Mouse (Mus musculus): ENCODE results near the gene Fam19a3.

DNA sequence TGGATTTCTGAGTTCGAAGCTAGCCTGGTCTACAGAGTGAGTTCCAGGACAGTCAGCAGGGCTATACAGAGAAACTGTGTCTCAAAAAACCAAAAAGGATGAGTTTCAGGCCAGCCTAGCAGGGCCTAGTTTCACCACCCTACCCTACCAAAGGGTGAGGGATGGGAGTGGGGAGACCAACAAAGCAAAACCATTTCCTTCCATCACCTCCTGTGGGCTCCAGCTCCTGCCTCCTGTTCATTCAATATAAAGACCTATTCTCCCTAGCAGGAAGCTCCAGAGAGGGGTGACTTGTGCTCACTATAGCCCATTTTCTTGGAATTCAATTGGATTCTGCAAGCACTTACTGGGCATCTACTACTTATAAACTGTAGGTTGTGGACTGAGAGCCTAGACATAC is 33.1 kb upstream of the Fam19a3 start:
- no peak for TF ChIP-seq POLR2AphosphoS2 (IDR thresholded peaks at IDR 0.05; ENCODE audit: insufficient read length, low read depth)
- no peak for TF ChIP-seq MYOD1 (IDR thresholded peaks at IDR 0.05; ENCODE audit: control insufficient read depth in 1 of 3, insufficient read length in 2 of 3, low read depth in 2 of 3)
- TF ChIP-seq USF1 (IDR thresholded peaks at IDR 0.05; ENCODE audit: low read depth), result no peak
- no peak for TF ChIP-seq POLR2A (IDR thresholded peaks at IDR 0.05; ENCODE audit: insufficient read length, low read depth)
- TF ChIP-seq TCF3 (IDR thresholded peaks at IDR 0.05; ENCODE audit: insufficient read length, low read depth), result no peak
- no peak for TF ChIP-seq MYOG (IDR thresholded peaks at IDR 0.05; ENCODE audit: control insufficient read depth in 1 of 3, insufficient read depth in 1 of 3, insufficient read length in 2 of 3, low read depth in 2 of 3)
- no peak for TF ChIP-seq E2F4 (IDR thresholded peaks at IDR 0.05; ENCODE audit: insufficient read depth)
- TF ChIP-seq CEBPB (IDR thresholded peaks at IDR 0.05; ENCODE audit: insufficient read depth, poor library complexity, severe bottlenecking), result no peak
- no peak for TF ChIP-seq TCF12 (IDR thresholded peaks at IDR 0.05; ENCODE audit: insufficient read depth, poor library complexity, severe bottlenecking)
- TF ChIP-seq MAX (IDR thresholded peaks at IDR 0.05; ENCODE audit: low read depth), result no peak
